Mouse (Mus musculus) liver, embryonic 14.5 days (tissue): ENCODE results near the gene Ppfibp1. TPM values are rescaled to one million over a fixed set of nuclear protein-coding genes. Genes with fewer than 3 reads are reported as not detected.

Experiments
- ATAC-seq: fragments of 200-750 bp; cut with Nextera tagmentation; 2 replicates; pipeline ENCODE4 v1.8.0; 2017; ENCODE audit warnings: moderate number of reproducible peaks, mild to moderate bottlenecking, moderate library complexity; ENCODE audit not compliant: insufficient read depth
- DNase-seq, 3 experiments: peaks; one replicate each; pipeline ENCODE4 v3.0.0-alpha.2; 2012 to 2013; ENCODE audit warnings: low read depth in 3 of 3, low spot score in 3 of 3
- H3K27ac ChIP-seq: fragments of 300-500 bp; sonication (generic); 2 replicates; pipeline ENCODE4 v1.5.1; 2014; ENCODE audit warnings: moderate library complexity, mild to moderate bottlenecking, control low read depth, inconsistent platforms
- H3K27me3 ChIP-seq: fragments of 300-500 bp; sonication (generic); 2 replicates; pipeline ENCODE4 v1.6.1; 2014; ENCODE audit warnings: mild to moderate bottlenecking, low read length, moderate library complexity; ENCODE audit not compliant: control insufficient read depth, insufficient read depth
- H3K36me3 ChIP-seq: fragments of 300-500 bp; sonication (generic); replicated peaks from 2 replicates; pipeline ENCODE4 v1.6.1; 2014; ENCODE audit warnings: low read depth; ENCODE audit not compliant: control insufficient read depth, insufficient read depth
- H3K4me1 ChIP-seq, 2 experiments: fragments of 200-500 bp in 1 of 2; fragments of 300-500 bp in 1 of 2; sonication (generic) in 1 of 2; replicated peaks; 2 replicates each; pipeline ENCODE4 v1.6.1; 2012 to 2014; ENCODE audit warnings: antibody characterized with exemption in 1 of 2, inconsistent platforms in 1 of 2, low read length in 1 of 2; ENCODE audit not compliant: control insufficient read depth in 2 of 2, insufficient read depth in 2 of 2
- H3K4me2 ChIP-seq: fragments of 300-500 bp; sonication (generic); 2 replicates; pipeline ENCODE4 v1.6.1; 2014; ENCODE audit warnings: low read depth, mild to moderate bottlenecking, control low read depth, moderate library complexity
- H3K4me3 ChIP-seq, 2 experiments: fragments of 200-500 bp in 1 of 2; fragments of 300-500 bp in 1 of 2; sonication (generic) in 1 of 2; 2 replicates each; pipeline ENCODE4 v1.5.1; 2012 to 2014; ENCODE audit warnings: low read depth in 2 of 2, low read length in 2 of 2, mild to moderate bottlenecking in 2 of 2, control low read depth in 1 of 2, inconsistent platforms in 1 of 2, moderate library complexity in 1 of 2; ENCODE audit not compliant: insufficient read depth in 1 of 2
- H3K9ac ChIP-seq: fragments of 300-500 bp; sonication (generic); replicated peaks from 2 replicates; pipeline ENCODE4 v1.6.1; 2014; ENCODE audit warnings: mild to moderate bottlenecking, control low read depth, moderate library complexity
- H3K9me3 ChIP-seq: fragments of 300-500 bp; sonication (generic); 2 replicates; pipeline ENCODE4 v1.6.1; 2016; ENCODE audit warnings: low read length, mixed read lengths; ENCODE audit not compliant: control insufficient read depth
- CTCF ChIP-seq: IDR thresholded peaks from 2 replicates; pipeline ENCODE4 v1.5.1; 2016; ENCODE audit warnings: antibody characterized with exemption, low read depth, control low read depth
- EP300 ChIP-seq: IDR thresholded peaks from 2 replicates; pipeline ENCODE4 v1.6.1; 2016; ENCODE audit warnings: antibody characterized with exemption, low read depth
- WGBS: fragments of 180-500 bp; shearing (Covaris S2); extraction: QIAGEN DNeasy Blood & Tissue Kit; methylation state at CpG from one replicate; pipeline ENCODE4 v1.1.7; 2014; ENCODE audit not compliant: insufficient replicate concordance; 5-methylcytosine and 5-hydroxymethylcytosine counted together
- polyA plus RNA-seq, 2 experiments: library from polyadenylated mRNA; depleted of rRNA in 1 of 2; stranded (reverse) in 1 of 2; unstranded in 1 of 2; fragments of >200 nt; fragmentation: Nextera tagmentation in 1 of 2; extraction: Ambion mirVana in 1 of 2; gene quantifications; 2 replicates each; pipeline versions ENCODE4 v1.2.1 to v1.2.3; 2012 to 2014

Gene Ppfibp1
- polyA plus RNA-seq, 2 experiments: 5.2 to 9.1 TPM

GRCm38 (mm10) chr6:146884851-146885250 lies 3.4 kb upstream of the Ppfibp1 start:
- Histone ChIP-seq H3K36me3 (no peaks in the 10 kb centered on the region), H3K9me3 (no peaks in the 10 kb centered on the region), H3K27ac (no peak overlapping the region), H3K27me3 (no peaks in the 10 kb centered on the region), H3K4me2 (no peak overlapping the region), H3K4me3 (no peak overlapping the region), H3K4me1 (peaks cover 0 to 10% of the 10 kb centered on the region in 2 experiments; a peak in 2 of 4 replicates), H3K9ac (no peak overlapping the region)
- WGBS: 21% methylated on average over 4 of the region's 4 CpGs
- DNase-seq (no peak), ATAC-seq (no peak)
- TF ChIP-seq EP300: no peak
- no peak for TF ChIP-seq CTCF

DNA sequence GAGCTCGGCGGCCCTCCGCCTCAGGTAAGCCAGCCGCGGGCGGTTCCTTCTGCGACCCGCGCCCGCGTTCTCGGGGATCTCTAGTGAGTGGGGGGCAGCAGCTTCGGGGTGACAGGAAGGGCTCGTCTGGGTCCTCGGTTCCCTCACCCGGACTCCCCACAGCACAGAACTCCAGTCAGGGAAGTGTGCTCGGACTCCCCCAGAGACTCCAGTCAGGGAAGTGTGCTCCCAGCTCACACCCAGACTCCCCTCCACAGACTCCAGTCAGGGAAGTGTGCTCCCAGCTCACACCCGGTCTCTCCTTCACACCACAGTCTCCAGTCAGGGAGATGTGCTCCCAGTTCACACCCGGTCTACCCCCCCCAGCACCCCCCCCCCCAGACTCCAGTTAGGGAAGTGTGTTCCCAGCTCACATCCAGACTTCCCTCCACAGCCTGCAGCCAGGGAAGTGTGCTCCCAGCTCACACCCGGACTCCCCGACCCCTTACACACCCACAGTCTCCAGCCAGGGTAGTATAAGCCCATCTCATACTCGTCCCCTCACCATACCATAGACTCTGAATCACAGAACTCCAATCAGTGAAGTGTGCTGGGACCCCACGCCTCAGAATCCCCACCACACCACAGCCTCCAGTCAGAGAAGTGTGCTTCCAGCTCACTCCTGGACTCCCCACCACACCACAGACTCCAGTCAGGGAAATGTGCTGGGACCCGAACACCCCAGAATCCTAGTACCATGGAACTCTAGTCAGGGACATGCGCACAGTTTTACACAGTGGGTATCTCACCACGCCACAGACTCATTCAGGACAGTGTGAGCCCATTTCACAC lies 588 bp downstream of the Ppfibp1 start:
- TF ChIP-seq CTCF: no peak
- Histone ChIP-seq H3K9ac (peak overlapping the region; percentile 79), H3K36me3 (no peaks in the 10 kb centered on the region), H3K4me2 (peak overlapping the region; percentile 89), H3K27me3 (no peaks in the 10 kb centered on the region), H3K9me3 (no peaks in the 10 kb centered on the region), H3K4me1 (peaks cover 0 to 2% of the 10 kb centered on the region in 2 experiments; a peak in 1 of 4 replicates), H3K4me3 (peak overlapping the region; percentile 74), H3K27ac (no peak overlapping the region)
- ATAC-seq: peak; percentile 55
- no peak for DNase-seq
- 11% methylated on average over 26 of the region's 26 CpGs for WGBS

GRCm38 (mm10) chr6:146890215-146890614 lies 1.9 kb downstream of the Ppfibp1 start:
- no peaks in the 10 kb centered on the region for H3K9me3 ChIP-seq
- DNase-seq: no peak
- no peaks in the 10 kb centered on the region; a peak in 1 of 4 replicates for H3K4me1 ChIP-seq
- H3K9ac ChIP-seq: no peak overlapping the region
- peak overlapping the region; percentile 89 for H3K4me2 ChIP-seq
- H3K27me3 ChIP-seq: no peaks in the 10 kb centered on the region
- no peak overlapping the region for H3K27ac ChIP-seq
- ATAC-seq: no peak
- no peak for TF ChIP-seq EP300
- no peak for TF ChIP-seq CTCF
- no peaks in the 10 kb centered on the region for H3K36me3 ChIP-seq
- H3K4me3 ChIP-seq: no peak overlapping the region
- 55% methylated on average over 2 of the region's 2 CpGs for WGBS

DNA sequence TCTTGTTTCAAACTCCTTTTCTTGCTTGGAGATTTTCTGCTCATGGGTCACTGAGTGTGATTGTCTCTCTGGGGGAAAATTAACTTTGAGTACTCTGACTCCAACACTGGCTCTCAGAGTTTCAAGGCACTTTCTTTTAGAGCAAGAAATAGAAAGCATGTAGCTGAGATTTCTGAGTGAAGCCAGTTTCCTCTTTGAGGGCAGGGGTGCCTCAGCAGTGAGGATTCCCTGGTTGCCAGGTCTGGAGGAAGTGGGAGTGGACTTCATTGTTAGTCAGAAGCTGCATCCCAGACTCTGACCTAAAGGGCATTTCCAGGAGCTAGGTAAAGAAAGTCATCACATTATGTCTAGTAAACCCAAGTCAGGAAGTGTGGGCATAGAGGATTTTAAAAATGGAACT lies 2.3 kb downstream of the Ppfibp1 start:
- Histone ChIP-seq H3K4me2 (peak overlapping the region; percentile 18), H3K9ac (no peak overlapping the region), H3K4me3 (no peak overlapping the region), H3K9me3 (no peaks in the 10 kb centered on the region), H3K36me3 (no peaks in the 10 kb centered on the region), H3K27ac (no peak overlapping the region), H3K27me3 (no peaks in the 10 kb centered on the region), H3K4me1 (no peaks in the 10 kb centered on the region; a peak in 1 of 4 replicates)
- DNase-seq (no peak), ATAC-seq (no peak)
- TF ChIP-seq CTCF (no peak), EP300 (no peak)

- no peak overlapping the region for H3K4me2 ChIP-seq
- H3K27me3 ChIP-seq: no peaks in the 10 kb centered on the region
- TF ChIP-seq EP300: no peak
- TF ChIP-seq CTCF: no peak
- no peaks in the 10 kb centered on the region for H3K4me1 ChIP-seq
- ATAC-seq (no peak), DNase-seq (no peak)
- H3K4me3 ChIP-seq: no peak overlapping the region
- no peak overlapping the region for H3K27ac ChIP-seq
- H3K9ac ChIP-seq: no peak overlapping the region
- no peaks in the 10 kb centered on the region for H3K9me3 ChIP-seq
- no peaks in the 10 kb centered on the region for H3K36me3 ChIP-seq
- 54% methylated on average over 2 of the region's 2 CpGs for WGBS
Measured at GRCm38 (mm10) chr6:146893890-146894289, 5.6 kb downstream of the Ppfibp1 start.
